Mouse (Mus musculus): ENCODE results near the gene Dbr1. TPM values are rescaled to one million over a fixed set of nuclear protein-coding genes. Genes with fewer than 3 reads are reported as not detected.
"Not testable (repeated sequence)": the region's sequence is repeated elsewhere in the genome, so short reads cannot be mapped to it uniquely, and the experiment has no call there.

Gene Dbr1
- polyA plus RNA-seq, 1 experiment from 2014 or later, result 13.9 TPM

- no peaks in the 10 kb centered on the region for H3K4me1 ChIP-seq (ENCODE audit: control insufficient read depth, low read depth, low read length)
- no peak overlapping the region for H3K9ac ChIP-seq (ENCODE audit: low read depth, low read length)
- H3K4me3 ChIP-seq (ENCODE audit: low read depth, low read length), result no peak overlapping the region
- no peaks in the 10 kb centered on the region for H3K27me3 ChIP-seq (ENCODE audit: control insufficient read depth, insufficient read depth, low read depth, low read length)
- no peaks in the 10 kb centered on the region for H3K9me3 ChIP-seq (replicated peaks; ENCODE audit: control insufficient read depth, low read length)
- no peaks in the 10 kb centered on the region for H3K36me3 ChIP-seq (ENCODE audit: control insufficient read depth, insufficient read depth)
- H3K27ac ChIP-seq (ENCODE audit: low read length), result no peak overlapping the region
- H3K4me2 ChIP-seq (ENCODE audit: low read depth, low read length), result no peak overlapping the region
- no peak for ATAC-seq (ENCODE audit: low read depth)
- 41% methylated on average over 8 of the region's 8 CpGs for WGBS (ENCODE audit: insufficient replicate concordance)
Measured at GRCm38 (mm10) chr9:99591144-99591543, 15.5 kb downstream of the Dbr1 start.

- not testable (repeated sequence) for H3K4me2 ChIP-seq (ENCODE audit: low read depth, low read length); H3K4me3 ChIP-seq (ENCODE audit: low read depth, low read length); H3K27ac ChIP-seq (ENCODE audit: low read length); H3K4me1 ChIP-seq (ENCODE audit: control insufficient read depth, low read depth, low read length); H3K36me3 ChIP-seq (ENCODE audit: control insufficient read depth, insufficient read depth); ATAC-seq (ENCODE audit: low read depth); H3K9me3 ChIP-seq (replicated peaks; ENCODE audit: control insufficient read depth, low read length); H3K27me3 ChIP-seq (ENCODE audit: control insufficient read depth, insufficient read depth, low read depth, low read length); H3K9ac ChIP-seq (ENCODE audit: low read depth, low read length)
- 67% methylated on average over 6 of the region's 6 CpGs for WGBS (ENCODE audit: insufficient replicate concordance)
Measured at GRCm38 (mm10) chr9:99599127-99599526, 23.5 kb downstream of the Dbr1 start.

DNA sequence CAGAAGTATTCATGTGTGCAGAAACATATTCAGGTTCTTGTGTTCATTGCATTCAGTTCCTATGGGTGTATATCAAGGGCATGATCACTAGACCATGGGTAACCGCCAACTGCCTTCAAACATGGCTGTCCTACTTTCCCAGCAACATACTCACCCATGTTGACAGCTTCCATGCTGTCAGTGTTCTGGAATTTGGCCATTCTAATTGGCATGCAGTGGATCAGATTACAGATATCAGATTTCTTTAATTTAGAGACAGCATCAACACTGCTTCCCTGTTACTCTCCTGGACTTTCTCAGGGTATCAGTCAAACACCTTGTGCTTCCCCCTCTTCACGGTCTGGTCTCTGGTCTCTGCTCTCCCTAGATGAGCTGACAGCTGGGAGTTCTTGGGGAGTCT, 28.0 kb downstream of the Dbr1 start:
- Histone ChIP-seq H3K27me3 (ENCODE audit: control insufficient read depth, insufficient read depth, low read depth, low read length) (no peaks in the 10 kb centered on the region; the same call in 1 of the 2 replicates), H3K36me3 (ENCODE audit: control insufficient read depth, insufficient read depth) (no peaks in the 10 kb centered on the region), H3K4me3 (ENCODE audit: low read depth, low read length) (no peak overlapping the region), H3K9ac (ENCODE audit: low read depth, low read length) (no peak overlapping the region), H3K9me3 (replicated peaks; ENCODE audit: control insufficient read depth, low read length) (no peaks in the 10 kb centered on the region), H3K4me2 (ENCODE audit: low read depth, low read length) (no peak overlapping the region), H3K4me1 (ENCODE audit: control insufficient read depth, low read depth, low read length) (no peaks in the 10 kb centered on the region), H3K27ac (ENCODE audit: low read length) (no peak overlapping the region)
- ATAC-seq (ENCODE audit: low read depth), result no peak
- 47% methylated on average over 2 of the region's 2 CpGs for WGBS (ENCODE audit: insufficient replicate concordance)

DNA sequence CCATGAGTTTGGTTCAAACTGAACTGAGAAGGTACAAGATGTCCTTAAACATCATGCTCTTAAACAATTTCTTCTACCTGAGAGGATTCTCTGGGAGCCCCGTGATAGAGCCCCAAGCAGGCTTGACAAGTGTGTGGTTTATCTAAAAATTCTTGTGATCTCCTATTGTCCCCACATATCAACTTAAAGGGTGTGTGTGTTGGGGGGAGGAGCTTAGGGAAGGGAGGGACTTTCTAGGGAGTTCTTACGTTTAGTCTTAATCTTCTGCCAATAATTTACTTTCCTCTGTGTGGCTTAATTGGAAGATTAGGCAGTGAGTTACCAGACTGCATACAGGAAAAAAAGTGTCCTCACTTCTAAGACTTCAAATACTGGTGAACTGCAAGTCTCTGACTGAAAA, 36.6 kb downstream of the Dbr1 start, which contains the start of gene A4gnt:
A4gnt (plus strand) TSS at position 301 of the 400 bp plus-strand sequence.
- 16% methylated on average over 2 of the region's 2 CpGs for WGBS (ENCODE audit: insufficient replicate concordance)
- Histone ChIP-seq H3K36me3 (ENCODE audit: control insufficient read depth, insufficient read depth) (no peaks in the 10 kb centered on the region), H3K4me1 (ENCODE audit: control insufficient read depth, low read depth, low read length) (no peaks in the 10 kb centered on the region), H3K4me2 (ENCODE audit: low read depth, low read length) (no peak within 1 kb of the TSS), H3K9me3 (replicated peaks; ENCODE audit: control insufficient read depth, low read length) (no peaks in the 10 kb centered on the region), H3K27ac (ENCODE audit: low read length) (no peak within 1 kb of the TSS), H3K27me3 (ENCODE audit: control insufficient read depth, insufficient read depth, low read depth, low read length) (no peaks in the 10 kb centered on the region), H3K4me3 (ENCODE audit: low read depth, low read length) (no peak within 1 kb of the TSS), H3K9ac (ENCODE audit: low read depth, low read length) (no peak within 1 kb of the TSS)
- ATAC-seq (ENCODE audit: low read depth), result no peak

DNA sequence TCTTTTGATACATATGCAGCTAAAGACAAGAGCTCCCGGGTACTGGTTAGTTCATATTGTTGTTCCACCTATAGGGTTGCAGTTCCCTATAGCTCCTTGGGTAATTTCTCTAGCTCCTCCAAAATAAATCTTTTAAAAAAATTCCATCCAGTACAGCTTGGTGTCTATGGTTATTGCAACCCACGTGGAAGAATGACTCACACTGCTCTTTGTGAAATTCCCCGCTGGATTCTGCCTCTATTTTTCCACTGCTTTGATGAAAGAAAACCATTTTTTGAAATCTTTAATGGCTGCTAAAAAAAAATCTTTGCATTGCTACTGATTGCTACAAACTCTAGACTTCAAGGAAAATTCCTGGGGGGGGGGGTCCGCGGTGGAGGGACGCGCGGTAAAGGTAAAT, 44.1 kb downstream of the Dbr1 start:
- no peak overlapping the region for H3K4me3 ChIP-seq (ENCODE audit: low read depth, low read length)
- H3K4me1 ChIP-seq (ENCODE audit: control insufficient read depth, low read depth, low read length), result no peaks in the 10 kb centered on the region
- H3K9ac ChIP-seq (ENCODE audit: low read depth, low read length), result no peak overlapping the region
- H3K9me3 ChIP-seq (replicated peaks; ENCODE audit: control insufficient read depth, low read length), result no peaks in the 10 kb centered on the region
- no peaks in the 10 kb centered on the region for H3K36me3 ChIP-seq (ENCODE audit: control insufficient read depth, insufficient read depth)
- H3K27ac ChIP-seq (ENCODE audit: low read length), result no peak overlapping the region
- no peaks in the 10 kb centered on the region for H3K27me3 ChIP-seq (ENCODE audit: control insufficient read depth, insufficient read depth, low read depth, low read length)
- ATAC-seq (ENCODE audit: low read depth), result no peak
- no peak overlapping the region for H3K4me2 ChIP-seq (ENCODE audit: low read depth, low read length)
- WGBS (ENCODE audit: insufficient replicate concordance), result 85% methylated on average over 7 of the region's 8 CpGs

DNA sequence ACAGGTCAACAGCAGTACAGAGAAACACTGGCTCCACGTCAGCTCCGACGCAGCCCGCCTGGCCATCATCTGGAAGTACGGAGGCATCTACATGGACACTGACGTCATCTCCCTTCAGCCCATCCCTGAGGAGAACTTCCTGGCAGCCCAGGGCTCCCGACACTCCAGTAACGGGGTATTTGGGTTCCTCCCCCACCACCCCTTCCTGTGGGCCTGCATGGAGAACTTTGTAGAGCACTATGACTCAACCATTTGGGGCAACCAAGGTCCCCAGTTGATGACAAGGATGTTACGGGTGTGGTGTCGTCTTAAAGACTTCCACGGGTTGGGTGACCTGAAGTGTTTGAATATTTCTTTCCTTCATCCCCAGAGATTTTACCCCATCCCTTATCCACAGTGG, 44.6 kb downstream of the Dbr1 start:
- Histone ChIP-seq H3K4me3 (ENCODE audit: low read depth, low read length) (no peak overlapping the region), H3K4me2 (ENCODE audit: low read depth, low read length) (no peak overlapping the region), H3K27me3 (ENCODE audit: control insufficient read depth, insufficient read depth, low read depth, low read length) (no peaks in the 10 kb centered on the region), H3K27ac (ENCODE audit: low read length) (no peak overlapping the region), H3K9ac (ENCODE audit: low read depth, low read length) (no peak overlapping the region), H3K4me1 (ENCODE audit: control insufficient read depth, low read depth, low read length) (no peaks in the 10 kb centered on the region), H3K36me3 (ENCODE audit: control insufficient read depth, insufficient read depth) (no peaks in the 10 kb centered on the region), H3K9me3 (replicated peaks; ENCODE audit: control insufficient read depth, low read length) (no peaks in the 10 kb centered on the region)
- WGBS (ENCODE audit: insufficient replicate concordance), result 72% methylated on average over 11 of the region's 11 CpGs
- no peak for ATAC-seq (ENCODE audit: low read depth)

DNA sequence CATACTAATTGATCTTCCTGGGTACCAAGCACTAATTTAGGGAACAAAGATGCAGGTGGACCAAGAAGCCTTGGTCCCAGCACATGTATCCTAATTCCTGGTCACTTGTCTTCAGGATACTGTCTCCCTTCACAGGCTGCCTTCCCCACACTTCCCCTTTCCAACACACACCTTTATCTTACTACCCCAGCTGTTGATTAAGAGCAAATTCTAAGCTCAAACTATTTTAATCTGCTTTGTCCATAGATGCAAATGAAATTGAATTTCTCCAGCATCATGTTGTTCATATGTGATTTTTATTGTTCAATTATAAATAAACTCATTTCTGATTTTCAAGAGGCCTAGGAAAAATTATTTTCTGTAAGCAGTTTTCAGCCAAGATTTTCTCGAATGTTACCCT, 46.4 kb downstream of the Dbr1 start:
- H3K27me3 ChIP-seq (ENCODE audit: control insufficient read depth, insufficient read depth, low read depth, low read length), result no peaks in the 10 kb centered on the region
- 41% methylated on average over 1 of the region's 1 CpGs for WGBS (ENCODE audit: insufficient replicate concordance)
- no peak overlapping the region for H3K4me2 ChIP-seq (ENCODE audit: low read depth, low read length)
- no peak overlapping the region for H3K4me3 ChIP-seq (ENCODE audit: low read depth, low read length)
- H3K9ac ChIP-seq (ENCODE audit: low read depth, low read length), result no peak overlapping the region
- H3K9me3 ChIP-seq (replicated peaks; ENCODE audit: control insufficient read depth, low read length), result no peaks in the 10 kb centered on the region
- no peak overlapping the region for H3K27ac ChIP-seq (ENCODE audit: low read length)
- no peaks in the 10 kb centered on the region for H3K36me3 ChIP-seq (ENCODE audit: control insufficient read depth, insufficient read depth)
- no peaks in the 10 kb centered on the region for H3K4me1 ChIP-seq (ENCODE audit: control insufficient read depth, low read depth, low read length)
- ATAC-seq (ENCODE audit: low read depth), result no peak

DNA sequence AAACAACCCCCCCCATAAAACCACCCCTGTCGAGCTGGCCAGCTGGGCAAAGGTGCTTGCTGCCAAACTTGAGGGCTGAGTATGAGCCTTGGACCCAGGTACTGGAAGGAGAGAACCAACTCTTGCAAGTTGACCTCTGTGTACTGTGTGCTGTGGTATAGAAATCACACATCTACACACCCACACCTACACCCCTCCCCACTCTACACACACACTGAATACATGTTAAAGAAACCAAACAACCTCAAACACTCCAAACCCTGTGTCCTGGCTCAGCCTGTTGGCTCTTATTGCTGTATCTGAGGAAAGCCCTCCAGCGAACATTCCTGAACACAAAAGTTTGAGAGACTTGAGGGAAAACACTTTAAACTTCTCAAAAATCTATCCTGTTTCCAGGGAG, 47.4 kb downstream of the Dbr1 start:
- no peak overlapping the region for H3K27ac ChIP-seq (ENCODE audit: low read length)
- H3K4me1 ChIP-seq (ENCODE audit: control insufficient read depth, low read depth, low read length), result no peaks in the 10 kb centered on the region
- H3K27me3 ChIP-seq (ENCODE audit: control insufficient read depth, insufficient read depth, low read depth, low read length), result no peaks in the 10 kb centered on the region
- no peaks in the 10 kb centered on the region for H3K9me3 ChIP-seq (replicated peaks; ENCODE audit: control insufficient read depth, low read length)
- H3K9ac ChIP-seq (ENCODE audit: low read depth, low read length), result no peak overlapping the region
- 34% methylated on average over 2 of the region's 2 CpGs for WGBS (ENCODE audit: insufficient replicate concordance)
- H3K4me2 ChIP-seq (ENCODE audit: low read depth, low read length), result no peak overlapping the region
- H3K36me3 ChIP-seq (ENCODE audit: control insufficient read depth, insufficient read depth), result no peaks in the 10 kb centered on the region
- no peak overlapping the region for H3K4me3 ChIP-seq (ENCODE audit: low read depth, low read length)
- no peak for ATAC-seq (ENCODE audit: low read depth)

GRCm38 (mm10) chr9:99624117-99624516, 48.5 kb downstream of the Dbr1 start:
- peaks cover 2% of the 10 kb centered on the region for H3K27me3 ChIP-seq (ENCODE audit: control insufficient read depth, insufficient read depth, low read depth, low read length)
- no peaks in the 10 kb centered on the region for H3K36me3 ChIP-seq (ENCODE audit: control insufficient read depth, insufficient read depth)
- no peaks in the 10 kb centered on the region for H3K4me1 ChIP-seq (ENCODE audit: control insufficient read depth, low read depth, low read length)
- H3K4me2 ChIP-seq (ENCODE audit: low read depth, low read length), result no peak overlapping the region
- H3K9me3 ChIP-seq (replicated peaks; ENCODE audit: control insufficient read depth, low read length), result no peaks in the 10 kb centered on the region
- H3K27ac ChIP-seq (ENCODE audit: low read length), result no peak overlapping the region
- no peak overlapping the region for H3K4me3 ChIP-seq (ENCODE audit: low read depth, low read length)
- ATAC-seq (ENCODE audit: low read depth), result no peak
- H3K9ac ChIP-seq (ENCODE audit: low read depth, low read length), result no peak overlapping the region
- WGBS (ENCODE audit: insufficient replicate concordance), result 59% methylated on average over 6 of the region's 6 CpGs

GRCm38 (mm10) chr9:99628581-99628980, 53.0 kb downstream of the Dbr1 start:
- H3K9me3 ChIP-seq (replicated peaks; ENCODE audit: control insufficient read depth, low read length), result no peaks in the 10 kb centered on the region
- H3K36me3 ChIP-seq (ENCODE audit: control insufficient read depth, insufficient read depth), result no peaks in the 10 kb centered on the region
- no peak overlapping the region for H3K27ac ChIP-seq (ENCODE audit: low read length)
- no peak overlapping the region for H3K9ac ChIP-seq (ENCODE audit: low read depth, low read length)
- 63% methylated on average over 4 of the region's 4 CpGs for WGBS (ENCODE audit: insufficient replicate concordance)
- ATAC-seq (ENCODE audit: low read depth), result no peak
- peaks cover 13% of the 10 kb centered on the region for H3K27me3 ChIP-seq (ENCODE audit: control insufficient read depth, insufficient read depth, low read depth, low read length)
- H3K4me3 ChIP-seq (ENCODE audit: low read depth, low read length), result no peak overlapping the region
- no peaks in the 10 kb centered on the region for H3K4me1 ChIP-seq (ENCODE audit: control insufficient read depth, low read depth, low read length)
- no peak overlapping the region for H3K4me2 ChIP-seq (ENCODE audit: low read depth, low read length)
